Mouse (Mus musculus): ENCODE results near the gene Mrps7. TPM values are rescaled to one million over a fixed set of nuclear protein-coding genes. Genes with fewer than 3 reads are reported as not detected.

The Mrps7 gene
- total and polyA plus RNA-seq, 3 experiments, result 33.9 to 80.1 (median 74.6) TPM

- no peak for DNase-seq
- 88% methylated on average over 6 of the region's 6 CpGs for WGBS
- no peak overlapping the region for H3K9ac ChIP-seq (ENCODE audit: low read depth, low read length)
- H3K36me3 ChIP-seq (ENCODE audit: control insufficient read depth, insufficient read depth, low read length), result no peaks in the 10 kb centered on the region
- TF ChIP-seq EP300 (IDR thresholded peaks at IDR 0.05; ENCODE audit: insufficient read depth, low read depth, low read length) (no peak), POLR2A (IDR thresholded peaks at IDR 0.05; ENCODE audit: insufficient read depth, low read depth, low read length) (no peak), CTCF (IDR thresholded peaks at IDR 0.05) (no peak)
- H3K4me3 ChIP-seq, result no peak overlapping the region
- H3K27ac ChIP-seq, result no peak overlapping the region
- H3K79me2 ChIP-seq (replicated peaks; ENCODE audit: control insufficient read depth, insufficient read depth, low read length), result no peaks in the 10 kb centered on the region
- no peaks in the 10 kb centered on the region for H3K27me3 ChIP-seq (ENCODE audit: control insufficient read depth, insufficient read depth, low read length)
- intact Hi-C loops (cut with DNase I), result loop anchor here (5.0 kb wide), 1 partner anchor 119 kb away; the partner anchor contains the start of gene Nt5c
- H3K4me1 ChIP-seq (ENCODE audit: control insufficient read depth, insufficient read depth, low read length), result peaks cover 5% of the 10 kb centered on the region
These were observed 7.4 kb downstream of the Mrps7 start for GRCm38 (mm10) chr11:115611173-115611572.

GRCm38 (mm10) chr11:115612059-115612409 is 8.3 kb downstream of the Mrps7 start:
- Histone ChIP-seq H3K4me1 (ENCODE audit: control insufficient read depth, insufficient read depth, low read length) (peaks cover 5% of the 10 kb centered on the region), H3K27me3 (ENCODE audit: control insufficient read depth, insufficient read depth, low read length) (no peaks in the 10 kb centered on the region), H3K4me3 (peak overlapping the region; percentile 90), H3K79me2 (replicated peaks; ENCODE audit: control insufficient read depth, insufficient read depth, low read length) (no peaks in the 10 kb centered on the region), H3K9ac (ENCODE audit: low read depth, low read length) (peak overlapping the region; percentile 81), H3K27ac (peak overlapping the region; percentile 99), H3K36me3 (ENCODE audit: control insufficient read depth, insufficient read depth, low read length) (no peaks in the 10 kb centered on the region)
- TF ChIP-seq CTCF (IDR thresholded peaks at IDR 0.05), result peak; percentile 40
- TF ChIP-seq EP300 (IDR thresholded peaks at IDR 0.05; ENCODE audit: insufficient read depth, low read depth, low read length), result no peak
- TF ChIP-seq POLR2A (IDR thresholded peaks at IDR 0.05; ENCODE audit: insufficient read depth, low read depth, low read length), result no peak
- peak; percentile 83 to 84 for DNase-seq
- intact Hi-C loops (cut with DNase I), result loop anchor here (5.0 kb wide), 1 partner anchor 120 kb away; the partner anchor contains the start of gene Nt5c
- under 1% methylated on average over 13 of the region's 13 CpGs for WGBS

- Histone ChIP-seq H3K4me3 (peak within 1 kb of the TSS; percentile 90), H3K27ac (peak within 1 kb of the TSS; percentile 99), H3K9ac (ENCODE audit: low read depth, low read length) (peak within 1 kb of the TSS; percentile 81), H3K36me3 (ENCODE audit: control insufficient read depth, insufficient read depth, low read length) (no peaks in the 10 kb centered on the region), H3K4me1 (ENCODE audit: control insufficient read depth, insufficient read depth, low read length) (peaks cover 5% of the 10 kb centered on the region), H3K79me2 (replicated peaks; ENCODE audit: control insufficient read depth, insufficient read depth, low read length) (no peaks in the 10 kb centered on the region), H3K27me3 (ENCODE audit: control insufficient read depth, insufficient read depth, low read length) (no peaks in the 10 kb centered on the region)
- under 1% methylated on average over 76 of the region's 80 CpGs for WGBS
- DNase-seq, result peak; percentile 95 to 98
- intact Hi-C loops (cut with DNase I), result loop anchor here (5.0 kb wide), 1 partner anchor 120 kb away; the partner anchor contains the start of gene Nt5c
- TF ChIP-seq CTCF (IDR thresholded peaks at IDR 0.05) (peak; percentile 64), EP300 (IDR thresholded peaks at IDR 0.05; ENCODE audit: insufficient read depth, low read depth, low read length) (0 out of 2 replicates have a peak, but pooled peaks have one; percentile 48), POLR2A (IDR thresholded peaks at IDR 0.05; ENCODE audit: insufficient read depth, low read depth, low read length) (peak; percentile 78)
These were observed 8.8 kb downstream of the Mrps7 start, which contains the start of gene Mif4gd for GRCm38 (mm10) chr11:115612410-115613137. Gene Mif4gd, minus strand, starts transcription at chr11:115612969.

- DNase-seq, result peak in 1 of 2 experiments; percentile 55
- Histone ChIP-seq H3K9ac (ENCODE audit: low read depth, low read length) (peak overlapping the region; percentile 81), H3K4me1 (ENCODE audit: control insufficient read depth, insufficient read depth, low read length) (peaks cover 5% of the 10 kb centered on the region), H3K4me3 (peak overlapping the region; percentile 90), H3K79me2 (replicated peaks; ENCODE audit: control insufficient read depth, insufficient read depth, low read length) (no peaks in the 10 kb centered on the region), H3K27me3 (ENCODE audit: control insufficient read depth, insufficient read depth, low read length) (no peaks in the 10 kb centered on the region), H3K27ac (peak overlapping the region; percentile 99), H3K36me3 (ENCODE audit: control insufficient read depth, insufficient read depth, low read length) (no peaks in the 10 kb centered on the region)
- no peak for TF ChIP-seq EP300 (IDR thresholded peaks at IDR 0.05; ENCODE audit: insufficient read depth, low read depth, low read length)
- no peak for TF ChIP-seq POLR2A (IDR thresholded peaks at IDR 0.05; ENCODE audit: insufficient read depth, low read depth, low read length)
- TF ChIP-seq CTCF (IDR thresholded peaks at IDR 0.05), result no peak
- WGBS, result 2% methylated on average over 16 of the region's 16 CpGs
- intact Hi-C loops (cut with DNase I), result loop anchor here (5.0 kb wide), 1 partner anchor 121 kb away; the partner anchor contains the start of gene Nt5c
These were observed 9.6 kb downstream of the Mrps7 start for GRCm38 (mm10) chr11:115613138-115613945.

- Histone ChIP-seq H3K9ac (ENCODE audit: low read depth, low read length) (no peak overlapping the region), H3K4me1 (ENCODE audit: control insufficient read depth, insufficient read depth, low read length) (peaks cover 5% of the 10 kb centered on the region), H3K27me3 (ENCODE audit: control insufficient read depth, insufficient read depth, low read length) (no peaks in the 10 kb centered on the region), H3K79me2 (replicated peaks; ENCODE audit: control insufficient read depth, insufficient read depth, low read length) (no peaks in the 10 kb centered on the region), H3K4me3 (no peak overlapping the region), H3K36me3 (ENCODE audit: control insufficient read depth, insufficient read depth, low read length) (no peaks in the 10 kb centered on the region), H3K27ac (no peak overlapping the region)
- 77% methylated on average over 10 of the region's 10 CpGs for WGBS
- TF ChIP-seq EP300 (IDR thresholded peaks at IDR 0.05; ENCODE audit: insufficient read depth, low read depth, low read length), result no peak
- no peak for TF ChIP-seq CTCF (IDR thresholded peaks at IDR 0.05)
- TF ChIP-seq POLR2A (IDR thresholded peaks at IDR 0.05; ENCODE audit: insufficient read depth, low read depth, low read length), result no peak
- intact Hi-C loops (cut with DNase I), result loop anchor here (5.0 kb wide), 1 partner anchor 122 kb away; the partner anchor contains the start of gene Nt5c
- DNase-seq, result no peak
These were observed 10.8 kb downstream of the Mrps7 start for GRCm38 (mm10) chr11:115614346-115615107.
